Mouse (Mus musculus) liver, adult 10 weeks (tissue): Measurements from ENCODE around the gene Arl16. TPM values are rescaled to one million over a fixed set of nuclear protein-coding genes. Genes with fewer than 3 reads are reported as not detected.

ENCODE experiments used
- polyA plus RNA-seq: library from polyadenylated mRNA; stranded (reverse); fragments of 350-450 nt; fragmentation: Illumina TruSeq; extraction: RNeasy Lipid Tissue Mini Kit (QIAGEN cat#74804); gene quantifications from one replicate; pipeline ENCODE4 v1.2.3, GENCODE M21; 2014; ENCODE audit warnings: low read depth, low replicate concordance

The Arl16 gene
- polyA plus RNA-seq = 6.2 TPM

GRCm38 (mm10) chr11:120467051-120467735 is at the start of gene Arl16:
Gene Arl16 (minus strand): TSS chr11:120467607.

DNA sequence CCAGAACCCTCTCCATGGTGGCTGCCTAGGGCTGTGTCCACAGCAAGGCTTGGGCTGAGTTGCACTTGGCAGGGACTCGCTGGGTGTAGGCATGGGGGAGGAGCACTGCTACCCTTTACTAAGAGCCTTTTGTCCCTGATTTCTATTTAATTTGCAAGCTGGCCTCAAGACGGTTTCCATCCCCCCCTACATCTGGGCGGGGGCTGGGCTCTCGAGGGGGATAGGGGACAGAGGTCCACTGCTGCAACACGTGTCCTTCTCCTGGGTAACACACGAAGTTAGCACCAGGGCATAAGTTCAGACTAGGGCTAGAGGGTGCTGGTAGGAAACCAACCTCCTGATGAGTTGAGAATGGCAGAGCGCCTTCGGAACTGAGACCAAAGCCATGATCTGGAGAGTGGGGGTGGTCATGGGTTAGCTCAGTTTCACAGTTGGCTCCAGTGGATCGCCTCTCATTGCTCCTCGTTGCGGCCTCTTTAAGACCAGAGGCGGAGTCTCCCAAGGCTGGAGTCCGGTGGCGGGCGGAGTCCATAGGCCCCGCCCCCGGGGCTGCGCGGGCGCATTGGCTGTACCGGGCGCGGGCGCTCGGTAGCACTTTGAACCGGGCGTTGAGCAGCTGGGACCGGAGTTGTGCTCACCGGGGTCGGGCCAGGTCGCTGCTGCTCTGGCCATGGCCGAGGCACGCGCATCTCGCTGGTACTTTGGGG is 24.1 kb upstream of the Arl16 start, which contains the start of gene Slc25a10:
Slc25a10 (plus strand) TSS at position 524 of the 707 bp plus-strand sequence.

GRCm38 (mm10) chr11:120484265-120484981 is 17.0 kb upstream of the Arl16 start, which contains the start of gene Mrpl12:
Gene Mrpl12 (plus strand): TSS chr11:120484613.

DNA sequence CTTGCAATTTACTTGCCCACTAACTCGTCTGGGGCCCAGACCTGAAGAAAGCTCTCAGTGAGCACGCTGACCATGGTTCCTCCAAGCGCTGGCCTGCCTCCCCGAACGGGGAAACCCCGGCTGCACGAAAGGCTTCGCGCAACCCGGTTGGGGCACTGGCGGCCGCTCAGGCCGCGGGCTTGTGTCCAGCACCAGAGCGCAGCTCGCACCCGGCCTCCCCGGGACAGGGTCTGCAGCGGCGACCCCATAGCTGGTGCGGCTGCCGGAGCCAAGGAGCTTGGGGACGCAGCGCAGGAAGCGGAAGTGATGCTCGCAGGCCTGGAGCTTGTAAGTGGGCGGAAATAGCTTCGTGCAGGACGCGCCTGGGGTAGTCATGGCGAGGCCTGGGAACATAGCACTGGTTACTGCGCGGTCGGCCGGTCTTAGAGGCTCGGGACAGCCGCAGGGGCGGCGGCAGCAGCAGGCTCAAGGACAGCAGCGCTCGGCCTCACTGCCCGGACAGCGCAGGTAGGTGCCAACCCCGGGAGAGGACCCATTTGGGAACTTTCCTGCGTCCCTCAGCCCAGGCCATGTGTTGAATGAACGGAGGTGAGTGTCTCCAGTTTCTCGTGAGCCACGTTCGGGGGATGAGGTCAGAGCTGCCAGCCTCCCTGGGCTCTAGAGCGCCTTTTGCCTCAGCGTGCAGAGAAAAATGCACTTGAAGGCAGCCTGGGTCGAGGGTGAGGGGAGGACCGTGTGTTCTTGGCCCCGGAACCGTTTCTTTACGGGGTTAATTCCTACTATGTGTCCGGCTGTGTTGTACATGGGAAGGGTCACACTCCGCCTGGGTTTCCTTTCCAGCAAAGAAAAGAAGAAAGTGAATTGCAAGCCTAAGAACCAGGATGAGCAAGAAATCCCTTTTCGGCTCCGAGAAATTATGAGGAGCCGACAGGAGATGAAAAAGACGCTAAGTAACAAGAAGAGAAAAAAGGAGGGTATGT is 9.3 kb downstream of the Arl16 start, which contains the start of the genes Oxld1 and Ccdc137:
Oxld1 (minus strand) TSS at position 297 of the 980 bp plus-strand sequence.
Ccdc137 (plus strand) TSS at position 344 of the 980 bp plus-strand sequence.

GRCm38 (mm10) chr11:120453306-120453705 is 14.1 kb downstream of the Arl16 start, which contains the start of gene Pde6g:
Gene Pde6g (minus strand): TSS chr11:120453500.

DNA sequence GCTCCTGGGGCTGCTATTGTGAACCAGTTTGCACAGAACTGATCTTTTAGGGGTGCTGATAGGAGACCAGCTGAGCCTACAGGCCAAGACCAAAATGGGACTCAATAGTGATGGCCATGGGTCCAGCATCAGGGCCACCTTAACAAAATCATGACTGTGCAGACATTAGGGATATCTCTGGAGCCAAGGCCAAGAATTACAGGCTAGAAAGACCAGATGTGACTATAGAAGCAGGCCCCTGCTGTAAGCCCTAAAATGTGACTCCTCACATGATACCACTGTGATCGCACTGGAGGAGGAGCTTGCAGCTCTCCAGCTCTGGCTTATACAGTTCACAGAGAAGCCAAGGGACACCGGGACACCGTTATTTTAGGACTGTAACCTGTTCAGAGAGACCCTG is 25.1 kb downstream of the Arl16 start, which contains the start of gene Tspan10:
Tspan10 (plus strand) TSS at position 301 of the 400 bp plus-strand sequence.

DNA sequence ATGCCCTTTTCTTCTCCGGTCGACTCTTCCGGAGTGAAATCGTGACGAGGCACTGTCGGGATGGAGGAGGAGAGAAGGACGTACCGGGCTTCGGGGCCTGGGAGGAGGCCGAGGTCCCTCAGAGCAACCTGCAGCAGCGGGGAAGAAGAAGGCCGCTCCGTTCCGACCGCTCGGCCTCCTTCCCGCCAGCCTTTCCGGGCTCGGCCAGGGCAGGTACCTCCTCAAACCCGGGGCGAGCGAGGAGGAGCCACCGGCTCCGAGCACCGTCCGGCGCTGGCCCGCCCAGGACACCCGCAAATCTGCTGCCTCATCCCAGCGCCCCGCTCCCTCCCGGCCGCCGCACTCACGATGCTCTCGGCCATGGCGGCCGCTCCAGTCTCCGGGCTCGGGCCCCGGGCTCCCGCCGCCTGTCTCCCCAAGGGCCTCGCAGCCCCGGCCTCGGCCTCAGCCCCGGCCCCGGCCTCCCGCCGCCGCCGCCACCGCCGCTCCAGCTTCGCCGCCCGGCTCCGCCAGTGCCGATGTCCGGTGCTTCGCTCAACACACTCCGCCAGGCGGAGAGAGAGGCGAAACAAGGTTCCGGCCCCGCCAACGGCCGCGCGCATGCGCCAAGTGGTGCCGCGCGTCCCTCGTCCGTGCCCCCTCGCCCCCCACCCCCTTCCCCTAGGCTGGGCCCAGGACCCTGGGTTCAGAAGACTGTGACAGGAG is 30.1 kb downstream of the Arl16 start, which contains the start of gene Nploc4:
Nploc4 (minus strand) TSS at position 557 of the 705 bp plus-strand sequence.

Other genes starting within 250 kb of the Arl16 start
- 0.66 TPM for gene Bahcc1, start 234.7 kb downstream of the Arl16 start, polyA plus RNA-seq
- 121 TPM for gene Actg1, start 119.1 kb downstream of the Arl16 start, polyA plus RNA-seq
- gene Fscn2, start 106.1 kb downstream of the Arl16 start, polyA plus RNA-seq = not detected
- not detected for gene Faap100, start 88.8 kb downstream of the Arl16 start, polyA plus RNA-seq
- gene Nploc4, start 29.9 kb downstream of the Arl16 start, polyA plus RNA-seq = 20.5 TPM
- gene Tspan10, start 25.0 kb downstream of the Arl16 start, polyA plus RNA-seq = not detected
- gene Pde6g, start 14.1 kb downstream of the Arl16 start, polyA plus RNA-seq = not detected
- 0.56 TPM for gene Oxld1, start 9.5 kb downstream of the Arl16 start, polyA plus RNA-seq
- gene Ccdc137, start 9.5 kb downstream of the Arl16 start, polyA plus RNA-seq = 5.4 TPM
- 8.1 TPM for gene Mrpl12, start 17.0 kb upstream of the Arl16 start, polyA plus RNA-seq
- gene Slc25a10, start 24.2 kb upstream of the Arl16 start, polyA plus RNA-seq = 5.5 TPM
- gene Gcgr, start 63.1 kb upstream of the Arl16 start, polyA plus RNA-seq = 16.2 TPM
- 1.0 TPM for gene Mcrip1, start 82.1 kb upstream of the Arl16 start, polyA plus RNA-seq
- gene Ppp1r27, start 83.5 kb upstream of the Arl16 start, polyA plus RNA-seq = not detected
- 507 TPM for gene P4hb, start 105.6 kb upstream of the Arl16 start, polyA plus RNA-seq
- 9.6 TPM for gene Arhgdia, start 114.0 kb upstream of the Arl16 start, polyA plus RNA-seq
- 8.3 TPM for gene Alyref, start 130.8 kb upstream of the Arl16 start, polyA plus RNA-seq
- gene Anapc11, start 130.8 kb upstream of the Arl16 start, polyA plus RNA-seq = 5.2 TPM
- gene Npb, start 140.9 kb upstream of the Arl16 start, polyA plus RNA-seq = not detected
- 110 TPM for gene Pcyt2, start 150.3 kb upstream of the Arl16 start, polyA plus RNA-seq
- gene Sirt7, start 157.6 kb upstream of the Arl16 start, polyA plus RNA-seq = 8.9 TPM
- gene Mafg, start 166.0 kb upstream of the Arl16 start, polyA plus RNA-seq = 13.1 TPM
- gene Pycr1, start 176.2 kb upstream of the Arl16 start, polyA plus RNA-seq = not detected
- not detected for gene Myadml2, start 180.6 kb upstream of the Arl16 start, polyA plus RNA-seq
- 1.4 TPM for gene Notum, start 193.6 kb upstream of the Arl16 start, polyA plus RNA-seq
- gene Aspscr1, start 205.4 kb upstream of the Arl16 start, polyA plus RNA-seq = 5.6 TPM
- 4.1 TPM for gene Cenpx, start 246.1 kb upstream of the Arl16 start, polyA plus RNA-seq
- 0.16 TPM for gene Lrrc45, start 246.3 kb upstream of the Arl16 start, polyA plus RNA-seq